Mouse (Mus musculus) kidney, embryonic 15.5 days (tissue): ENCODE results near the gene Prelp. TPM values are rescaled to one million over a fixed set of nuclear protein-coding genes. Genes with fewer than 3 reads are reported as not detected.

Source experiments
- ATAC-seq: fragments of 200-750 bp; cut with Nextera tagmentation; replicated peaks from 2 replicates; pipeline ENCODE4 v1.8.0; 2017; ENCODE audit warnings: moderate TSS enrichment; ENCODE audit not compliant: low FRiP score
- H3K27ac ChIP-seq: fragments of 300-500 bp; sonication (generic); 2 replicates; pipeline ENCODE4 v1.5.1; 2015; ENCODE audit warnings: mild to moderate bottlenecking, inconsistent platforms
- H3K27me3 ChIP-seq: fragments of 300-500 bp; sonication (generic); 2 replicates; pipeline ENCODE4 v1.6.1; 2015; ENCODE audit warnings: inconsistent platforms
- H3K36me3 ChIP-seq: fragments of 300-500 bp; sonication (generic); 2 replicates; pipeline ENCODE4 v1.6.1; 2015; ENCODE audit warnings: inconsistent platforms
- H3K4me1 ChIP-seq: fragments of 300-500 bp; sonication (generic); 2 replicates; pipeline ENCODE4 v1.6.1; 2015; ENCODE audit warnings: inconsistent platforms
- H3K4me2 ChIP-seq: fragments of 300-500 bp; sonication (generic); 2 replicates; pipeline ENCODE4 v1.6.1; 2015; ENCODE audit warnings: moderate library complexity, mild to moderate bottlenecking, inconsistent platforms
- H3K4me3 ChIP-seq: fragments of 300-500 bp; sonication (generic); replicated peaks from 2 replicates; pipeline ENCODE4 v1.5.1; 2015; ENCODE audit warnings: mild to moderate bottlenecking, inconsistent platforms
- H3K9ac ChIP-seq: fragments of 300-500 bp; sonication (generic); 2 replicates; pipeline ENCODE4 v1.6.1; 2015; ENCODE audit warnings: mild to moderate bottlenecking, inconsistent platforms
- H3K9me3 ChIP-seq: fragments of 300-500 bp; sonication (generic); replicated peaks from 2 replicates; pipeline ENCODE4 v1.6.1; 2016; ENCODE audit warnings: inconsistent platforms
- WGBS: fragments of 180-500 bp; shearing (Covaris S2); methylation state at CpG from one replicate; pipeline ENCODE4 v1.1.7; 2015; ENCODE audit warnings: mixed read lengths; 5-methylcytosine and 5-hydroxymethylcytosine counted together
- polyA plus RNA-seq: library from polyadenylated mRNA; unstranded; fragments of >200 nt; fragmentation: Nextera tagmentation; extraction: Ambion mirVana; gene quantifications from 2 replicates; pipeline ENCODE4 v1.2.1, GENCODE M21; 2015

Gene Prelp
- polyA plus RNA-seq, 1 experiment from 2014 or later: 2.2 TPM

DNA sequence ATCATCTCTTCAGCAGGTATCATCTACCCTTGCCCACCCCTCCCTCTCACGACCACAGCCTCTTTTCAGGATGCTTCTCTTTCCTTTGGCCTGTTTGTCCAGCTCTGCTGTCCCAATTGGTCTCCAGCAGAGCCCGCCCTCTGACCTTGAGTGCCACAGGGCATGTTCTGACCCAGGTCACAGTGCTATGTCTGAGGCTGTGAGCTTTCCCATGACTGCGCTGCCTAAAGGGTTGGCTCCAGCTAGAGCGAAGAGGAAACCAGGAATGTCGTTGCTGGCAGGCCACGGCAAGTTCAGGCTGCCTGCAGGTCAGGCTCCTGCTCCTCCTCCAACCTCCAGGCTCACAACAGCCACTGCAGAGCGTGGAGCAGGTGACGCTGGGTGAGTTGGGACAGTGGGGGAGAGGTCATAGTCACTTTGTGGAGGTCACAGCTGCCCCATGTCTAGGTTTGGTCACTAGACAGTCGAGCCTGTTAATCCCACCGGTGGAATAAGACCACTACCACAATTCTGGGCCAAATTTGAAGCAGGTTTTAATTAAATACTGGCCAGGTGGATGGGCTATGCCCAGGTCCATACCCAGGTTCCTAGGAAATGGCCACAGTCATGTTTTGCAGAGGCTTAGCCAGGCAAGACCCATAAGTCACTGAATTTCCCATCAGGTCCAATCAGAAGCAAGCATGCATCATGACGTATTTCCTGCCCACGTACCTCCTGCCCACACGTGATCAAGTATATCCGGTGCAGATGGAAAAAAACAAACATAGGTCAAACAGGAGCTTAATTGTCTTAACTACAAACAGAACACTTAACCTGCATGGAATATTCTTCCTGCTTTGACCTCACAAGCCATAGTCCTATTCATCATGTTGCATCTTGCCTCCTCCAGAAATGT is 12.3 kb upstream of the Prelp start:
- no peak overlapping the region for H3K9ac ChIP-seq
- H3K27me3 ChIP-seq: no peaks in the 10 kb centered on the region
- H3K4me3 ChIP-seq: no peak overlapping the region
- WGBS: 49% methylated on average over 14 of the region's 14 CpGs
- no peaks in the 10 kb centered on the region for H3K9me3 ChIP-seq
- H3K36me3 ChIP-seq: no peaks in the 10 kb centered on the region
- H3K4me1 ChIP-seq: peaks cover 7% of the 10 kb centered on the region; the same call in 1 of the 2 replicates
- no peak for ATAC-seq
- H3K27ac ChIP-seq: no peak overlapping the region
- no peak overlapping the region for H3K4me2 ChIP-seq

DNA sequence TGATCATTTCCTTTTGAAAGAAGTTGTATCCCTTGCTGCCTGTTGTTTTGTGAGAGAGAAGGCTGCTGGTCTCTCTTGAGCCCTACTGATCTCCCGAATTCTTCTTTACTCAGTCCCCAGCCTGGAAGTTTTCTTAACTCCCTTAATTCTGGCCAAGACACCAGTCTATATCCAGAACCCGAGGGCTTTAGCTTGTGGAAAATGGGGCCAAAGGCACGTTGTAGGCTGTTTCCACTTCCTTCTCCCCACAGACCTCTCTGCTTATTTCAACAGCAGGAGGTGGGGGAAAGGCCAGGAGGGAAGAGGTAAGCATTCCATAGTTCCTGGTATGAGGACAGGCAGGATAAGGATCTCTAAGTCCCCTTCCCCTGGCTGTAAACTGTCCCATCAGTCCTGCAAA is 8.8 kb upstream of the Prelp start:
- Histone ChIP-seq H3K4me2 (no peak overlapping the region), H3K9me3 (no peaks in the 10 kb centered on the region), H3K9ac (no peak overlapping the region), H3K27me3 (no peaks in the 10 kb centered on the region), H3K27ac (no peak overlapping the region), H3K4me3 (no peak overlapping the region), H3K36me3 (no peaks in the 10 kb centered on the region), H3K4me1 (peaks cover 7% of the 10 kb centered on the region; the same call in 1 of the 2 replicates)
- WGBS: 57% methylated on average over 3 of the region's 3 CpGs
- no peak for ATAC-seq

DNA sequence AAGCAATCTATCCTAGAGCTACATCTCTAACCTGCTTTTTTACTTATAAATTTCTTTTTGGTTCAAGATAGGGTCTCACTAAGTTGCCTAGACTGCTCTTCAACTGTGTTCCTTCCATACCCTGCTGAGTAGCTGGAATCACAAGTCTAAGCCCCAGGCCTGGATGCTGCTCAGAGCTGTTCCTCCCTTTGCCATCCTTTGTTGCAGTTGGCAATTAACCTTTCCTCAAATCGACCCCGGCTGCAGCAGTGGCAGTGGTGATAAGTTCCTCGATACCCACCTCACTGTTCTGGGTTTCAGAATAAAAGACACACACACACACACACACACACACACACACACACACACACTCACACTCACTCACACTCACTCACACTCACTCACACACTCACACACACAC is 4.0 kb upstream of the Prelp start:
- Histone ChIP-seq H3K9ac (no peak overlapping the region), H3K27me3 (no peaks in the 10 kb centered on the region), H3K27ac (no peak overlapping the region), H3K4me2 (no peak overlapping the region), H3K36me3 (no peaks in the 10 kb centered on the region), H3K4me1 (peaks cover 21% of the 10 kb centered on the region), H3K9me3 (no peaks in the 10 kb centered on the region), H3K4me3 (no peak overlapping the region)
- no peak for ATAC-seq
- WGBS: 87% methylated on average over 3 of the region's 3 CpGs

DNA sequence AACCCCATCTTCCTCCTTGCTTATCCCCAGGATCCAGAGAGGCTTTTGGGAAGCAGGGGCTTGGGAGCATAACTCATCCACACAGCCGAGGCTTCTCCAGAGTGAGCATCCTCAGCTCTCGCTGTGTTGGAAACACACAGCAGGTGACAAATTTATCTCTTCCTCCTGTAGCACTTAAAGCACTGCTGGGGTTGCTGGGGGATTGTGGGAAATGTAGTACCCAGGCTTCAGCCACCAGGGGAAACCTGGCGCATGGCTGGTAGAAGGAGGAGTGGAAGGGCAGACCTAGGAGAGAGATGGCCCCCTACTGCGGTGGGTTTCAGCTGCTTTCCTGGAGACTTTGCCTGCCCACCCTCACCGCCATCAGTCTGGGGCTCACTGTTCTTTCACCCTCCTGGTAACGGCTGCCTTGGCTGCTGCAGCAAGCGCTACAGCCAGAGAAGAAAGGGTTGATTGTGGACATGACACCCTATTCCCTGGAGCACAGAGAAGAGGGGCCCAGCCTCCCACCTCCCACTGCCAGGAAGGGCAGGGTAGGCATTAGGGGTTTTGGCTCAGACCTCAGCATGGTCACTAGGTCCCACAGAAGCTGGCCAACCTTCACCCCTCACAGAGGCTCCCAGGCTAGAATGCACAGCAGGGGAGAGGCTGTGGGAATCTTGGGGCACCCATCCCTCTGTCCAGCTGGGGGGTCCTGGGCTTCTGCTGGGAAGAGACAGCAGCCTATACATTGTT is 3.1 kb upstream of the Prelp start:
- 30% methylated on average over 7 of the region's 7 CpGs for WGBS
- Histone ChIP-seq H3K4me3 (no peak overlapping the region), H3K27me3 (no peaks in the 10 kb centered on the region), H3K36me3 (no peaks in the 10 kb centered on the region), H3K9ac (no peak overlapping the region), H3K4me2 (no peak overlapping the region), H3K4me1 (peaks cover 24% of the 10 kb centered on the region), H3K27ac (no peak overlapping the region), H3K9me3 (no peaks in the 10 kb centered on the region)
- ATAC-seq: no peak

DNA sequence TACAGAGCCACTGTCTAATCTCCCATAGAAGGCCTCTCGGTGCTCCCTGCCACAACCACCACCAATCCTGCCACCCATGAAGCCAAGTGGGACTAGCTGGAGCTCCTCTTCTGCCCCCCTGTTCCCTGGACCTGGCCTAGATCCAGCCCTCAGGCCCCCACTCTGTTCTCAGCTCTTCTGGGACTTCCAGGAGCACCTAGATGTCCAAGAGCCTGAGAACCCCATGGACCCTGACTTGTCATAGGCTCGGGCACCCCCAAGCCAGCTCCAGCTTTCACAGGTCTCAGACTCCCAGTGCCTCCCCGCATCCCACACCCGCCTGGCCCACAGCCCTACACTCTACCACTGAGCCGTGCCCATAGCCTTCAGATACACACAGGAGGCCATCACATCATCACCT is 1.9 kb upstream of the Prelp start:
- 93% methylated on average over 5 of the region's 5 CpGs for WGBS
- H3K27me3 ChIP-seq: no peaks in the 10 kb centered on the region
- no peak overlapping the region for H3K4me3 ChIP-seq
- no peak overlapping the region for H3K9ac ChIP-seq
- no peaks in the 10 kb centered on the region for H3K36me3 ChIP-seq
- H3K27ac ChIP-seq: no peak overlapping the region
- H3K4me2 ChIP-seq: no peak overlapping the region
- ATAC-seq: no peak
- peaks cover 25% of the 10 kb centered on the region for H3K4me1 ChIP-seq
- H3K9me3 ChIP-seq: no peaks in the 10 kb centered on the region

DNA sequence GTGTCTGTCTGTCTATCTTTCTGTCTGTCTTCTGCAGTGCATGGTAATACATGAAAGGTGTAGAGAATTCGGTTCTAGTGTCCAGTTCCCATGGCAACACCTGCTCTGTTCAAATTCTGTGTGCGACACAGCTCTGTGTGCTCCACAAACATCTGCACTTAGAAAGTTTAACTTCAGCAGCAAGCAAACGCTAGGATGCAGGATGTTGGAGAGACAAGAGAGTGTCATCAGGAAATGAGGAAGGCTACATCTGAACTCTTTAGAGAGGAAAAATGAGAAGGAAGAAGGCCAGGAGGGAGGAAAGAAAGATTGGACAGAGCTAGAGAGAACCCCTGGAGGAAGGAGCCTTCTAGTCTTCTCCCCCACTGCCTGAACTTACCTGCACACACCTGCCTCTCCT is 338 bp downstream of the Prelp start:
- H3K4me1 ChIP-seq: peaks cover 38% of the 10 kb centered on the region
- no peak overlapping the region for H3K9ac ChIP-seq
- no peak overlapping the region for H3K4me3 ChIP-seq
- H3K27me3 ChIP-seq: no peaks in the 10 kb centered on the region
- peak overlapping the region; percentile 9; the same call in 1 of the 2 replicates for H3K4me2 ChIP-seq
- H3K27ac ChIP-seq: peak overlapping the region; percentile 54
- H3K9me3 ChIP-seq: no peaks in the 10 kb centered on the region
- 46% methylated on average over 3 of the region's 3 CpGs for WGBS
- H3K36me3 ChIP-seq: no peaks in the 10 kb centered on the region
- ATAC-seq: no peak

DNA sequence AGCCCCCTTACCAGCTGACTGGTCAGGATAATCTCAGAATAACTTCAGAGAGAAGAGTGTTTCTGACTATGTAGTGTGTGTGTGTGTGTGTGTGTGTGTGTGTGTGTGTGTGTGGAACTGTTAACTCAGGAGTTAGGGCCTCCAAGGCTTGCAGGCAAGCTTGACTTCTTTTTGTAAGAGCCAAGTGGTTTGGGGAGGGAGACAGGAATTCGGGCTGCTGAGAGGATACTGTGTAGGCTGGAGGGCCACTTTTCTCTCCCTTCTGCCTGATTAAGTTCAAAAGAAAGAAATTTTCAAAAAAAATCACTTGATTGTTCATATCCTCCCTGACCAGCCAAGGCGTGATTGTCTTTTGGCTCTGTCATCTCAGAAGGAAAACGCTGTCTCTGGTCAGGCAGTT is 813 bp downstream of the Prelp start:
- no peak overlapping the region for H3K9ac ChIP-seq
- 75% methylated on average over 3 of the region's 3 CpGs for WGBS

DNA sequence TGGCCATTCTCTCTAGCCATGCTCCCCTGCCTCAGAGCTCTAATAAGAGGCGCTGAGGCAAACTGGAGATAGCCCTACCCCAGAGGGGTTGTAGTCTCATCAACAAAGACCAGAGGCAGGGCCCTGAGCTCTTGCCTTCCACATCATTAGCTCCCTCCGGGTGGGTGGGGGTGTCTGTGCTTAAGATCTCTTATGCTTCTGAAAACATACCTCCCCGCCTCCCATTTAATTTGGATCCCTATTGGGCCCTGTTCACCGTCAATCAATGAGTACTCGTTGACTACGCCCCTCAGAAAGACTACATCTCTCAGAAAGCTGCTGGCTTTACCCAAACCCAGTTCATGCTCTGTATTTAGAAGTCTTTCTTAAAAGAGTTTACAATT is 3.1 kb downstream of the Prelp start:
- WGBS: 57% methylated on average over 6 of the region's 6 CpGs
- H3K36me3 ChIP-seq: no peaks in the 10 kb centered on the region
- H3K27ac ChIP-seq: no peak overlapping the region
- H3K4me2 ChIP-seq: 0 out of 2 replicates have a peak overlapping the region, but pooled peaks have one; percentile 3
- no peak overlapping the region for H3K9ac ChIP-seq
- no peak overlapping the region for H3K4me3 ChIP-seq
- peaks cover 37% of the 10 kb centered on the region for H3K4me1 ChIP-seq
- ATAC-seq: no peak
- H3K9me3 ChIP-seq: no peaks in the 10 kb centered on the region
- no peaks in the 10 kb centered on the region for H3K27me3 ChIP-seq

More for the DNA sequence above, 813 bp downstream of the Prelp start:
- Histone ChIP-seq H3K9me3 (no peaks in the 10 kb centered on the region), H3K4me2 (no peak overlapping the region), H3K4me1 (peaks cover 41% of the 10 kb centered on the region), H3K4me3 (no peak overlapping the region), H3K27me3 (no peaks in the 10 kb centered on the region), H3K36me3 (no peaks in the 10 kb centered on the region), H3K27ac (no peak overlapping the region)
- no peak for ATAC-seq

DNA sequence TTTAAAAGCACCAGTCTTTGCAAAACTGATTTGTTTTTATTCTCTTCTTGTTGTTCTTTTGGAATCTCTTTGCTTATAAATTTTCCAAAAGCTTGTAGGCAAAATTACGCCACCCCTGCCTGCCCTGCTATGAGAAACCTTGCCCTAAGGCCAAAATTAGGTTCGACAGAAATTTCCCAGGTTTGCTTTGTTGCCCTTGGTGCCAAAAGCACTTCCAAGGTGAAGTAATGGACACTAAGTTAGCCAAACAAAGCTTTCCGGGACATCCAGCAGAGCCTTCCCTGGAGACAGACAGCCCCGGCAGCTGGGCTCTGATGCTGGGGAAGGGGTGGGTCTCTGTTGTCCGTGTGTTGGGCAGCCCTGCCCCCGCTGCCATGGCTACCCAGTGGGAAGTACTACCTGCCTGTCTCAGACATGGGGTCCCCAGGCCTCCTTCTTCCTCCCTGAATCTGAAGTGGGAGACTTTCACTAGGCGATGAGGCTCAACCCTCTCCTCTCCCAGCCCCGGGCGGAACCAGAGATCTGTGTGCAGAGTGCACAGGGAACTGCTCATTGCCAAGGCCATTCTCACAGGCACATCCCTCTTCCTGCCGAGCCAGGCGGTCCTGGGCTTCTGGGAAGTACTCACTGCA is 3.6 kb downstream of the Prelp start:
- 28% methylated on average over 11 of the region's 11 CpGs for WGBS
- H3K27ac ChIP-seq: no peak overlapping the region
- H3K4me3 ChIP-seq: no peak overlapping the region
- peaks cover 37% of the 10 kb centered on the region for H3K4me1 ChIP-seq
- H3K9me3 ChIP-seq: no peaks in the 10 kb centered on the region
- H3K27me3 ChIP-seq: no peaks in the 10 kb centered on the region
- peak overlapping the region; percentile 3; the same call in 1 of the 2 replicates for H3K4me2 ChIP-seq
- no peak for ATAC-seq
- no peak overlapping the region for H3K9ac ChIP-seq
- H3K36me3 ChIP-seq: no peaks in the 10 kb centered on the region

DNA sequence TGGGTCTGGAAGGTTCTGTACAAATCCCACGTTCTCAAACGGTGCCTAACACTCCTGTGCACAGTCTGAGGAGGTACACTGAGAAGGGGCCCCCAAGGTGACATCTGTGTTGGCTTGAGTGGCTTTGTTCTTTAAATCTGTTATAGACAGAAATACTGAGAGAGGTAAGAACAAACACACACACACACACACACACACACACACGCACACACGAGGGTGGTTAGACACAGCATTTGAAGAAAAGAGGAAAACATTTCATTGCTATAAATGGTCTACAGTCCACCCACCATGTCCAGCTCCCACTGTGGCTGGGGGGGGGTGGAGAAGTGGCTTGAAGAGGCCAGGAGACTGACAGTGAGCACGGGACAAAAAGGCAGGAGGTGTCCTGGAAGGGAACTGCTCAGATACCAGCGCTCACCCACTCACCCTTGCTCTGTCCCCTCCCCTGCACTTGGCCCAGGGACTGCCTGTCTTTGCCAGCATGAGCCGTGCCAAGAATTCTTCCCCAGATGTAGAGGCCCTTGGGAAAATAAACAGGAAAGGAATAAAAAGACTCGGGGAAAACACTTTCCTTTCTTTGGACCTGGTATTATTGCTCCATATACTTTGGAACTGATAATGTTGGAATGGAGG is 5.4 kb downstream of the Prelp start:
- no peak for ATAC-seq
- peaks cover 32% of the 10 kb centered on the region for H3K4me1 ChIP-seq
- 55% methylated on average over 8 of the region's 8 CpGs for WGBS
- no peak overlapping the region for H3K4me2 ChIP-seq
- H3K9me3 ChIP-seq: no peaks in the 10 kb centered on the region
- H3K27ac ChIP-seq: 0 out of 2 replicates have a peak overlapping the region, but pooled peaks have one; percentile 23
- no peaks in the 10 kb centered on the region for H3K36me3 ChIP-seq
- H3K4me3 ChIP-seq: no peak overlapping the region
- no peaks in the 10 kb centered on the region for H3K27me3 ChIP-seq
- H3K9ac ChIP-seq: no peak overlapping the region

DNA sequence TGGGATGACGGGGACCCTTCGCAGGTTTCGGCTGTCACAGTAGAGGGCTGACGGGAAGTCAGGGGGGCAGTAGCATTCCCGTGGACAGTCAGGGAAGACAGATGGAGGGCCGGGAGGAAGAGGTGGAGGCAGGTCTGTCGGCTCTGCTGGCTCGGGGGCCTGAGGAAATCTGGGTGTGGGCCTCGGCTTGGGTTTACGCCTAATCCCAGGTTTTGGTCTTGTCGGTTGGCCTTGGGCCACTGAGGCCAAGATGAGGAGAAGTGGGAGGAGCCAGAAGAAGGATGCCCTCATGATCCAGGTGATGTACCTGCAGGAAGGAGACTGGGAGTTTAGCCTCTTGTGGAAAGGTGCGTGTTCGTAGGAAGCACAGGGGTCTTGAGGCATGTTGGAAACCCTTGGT is 6.1 kb downstream of the Prelp start:
- no peak overlapping the region for H3K4me2 ChIP-seq
- ATAC-seq: no peak
- no peaks in the 10 kb centered on the region for H3K9me3 ChIP-seq
- no peak overlapping the region for H3K9ac ChIP-seq
- no peaks in the 10 kb centered on the region for H3K36me3 ChIP-seq
- H3K27ac ChIP-seq: no peak overlapping the region
- H3K4me1 ChIP-seq: peaks cover 28% of the 10 kb centered on the region
- WGBS: 80% methylated on average over 13 of the region's 13 CpGs
- H3K27me3 ChIP-seq: 0 out of 2 replicates have a peak, but pooled peaks cover 2% of the 10 kb centered on the region
- H3K4me3 ChIP-seq: no peak overlapping the region
